Mouse (Mus musculus) ZHBTc4 (cell line): ENCODE results near the gene Slx1b.

Source experiments
- DNase-seq: peaks from one replicate; pipeline ENCODE4 v3.0.0-alpha.2; 2011; ENCODE audit warnings: low read depth, low spot score

Gene Slx1b

GRCm38 (mm10) chr7:126676631-126677220, 18.9 kb downstream of the Slx1b start:
- no peak for DNase-seq

GRCm38 (mm10) chr7:126676207-126676606, 19.4 kb downstream of the Slx1b start, which contains the start of gene Sult1a1:
TSS of gene Sult1a1 (minus strand) at chr7:126676432.
- no peak for DNase-seq

- no peak for DNase-seq
Observed at GRCm38 (mm10) chr7:126675104-126675503, 20.5 kb downstream of the Slx1b start.

- DNase-seq, result no peak
Observed at GRCm38 (mm10) chr7:126672111-126672510, 23.5 kb downstream of the Slx1b start.

- DNase-seq, result no peak
Observed at GRCm38 (mm10) chr7:126670152-126670551, 25.4 kb downstream of the Slx1b start.

- no peak for DNase-seq
Observed at GRCm38 (mm10) chr7:126668452-126668851, 27.1 kb downstream of the Slx1b start.

- peak; percentile 58 for DNase-seq
Observed at GRCm38 (mm10) chr7:126667495-126668090, 28.0 kb downstream of the Slx1b start.

GRCm38 (mm10) chr7:126665269-126665668, 30.3 kb downstream of the Slx1b start:
- DNase-seq, result no peak

GRCm38 (mm10) chr7:126663646-126664045, 31.9 kb downstream of the Slx1b start:
- no peak for DNase-seq

- no peak for DNase-seq
Observed at GRCm38 (mm10) chr7:126659771-126660170, 35.8 kb downstream of the Slx1b start.

- no peak for DNase-seq
Observed at GRCm38 (mm10) chr7:126657522-126657921, 38.1 kb downstream of the Slx1b start.

GRCm38 (mm10) chr7:126655695-126656094, 39.9 kb downstream of the Slx1b start:
- DNase-seq, result no peak

GRCm38 (mm10) chr7:126653991-126654390, 41.6 kb downstream of the Slx1b start:
- no peak for DNase-seq

GRCm38 (mm10) chr7:126650852-126651251, 44.7 kb downstream of the Slx1b start:
- no peak for DNase-seq

GRCm38 (mm10) chr7:126649231-126650051, 46.1 kb downstream of the Slx1b start, which contains the start of gene Sgf29:
TSS of gene Sgf29 (plus strand) at chr7:126649309.
- DNase-seq, result peak; percentile 96

GRCm38 (mm10) chr7:126648486-126648885, 47.1 kb downstream of the Slx1b start:
- peak; percentile 77 for DNase-seq

GRCm38 (mm10) chr7:126645708-126646107, 49.9 kb downstream of the Slx1b start:
- no peak for DNase-seq

GRCm38 (mm10) chr7:126644914-126645313, 50.7 kb downstream of the Slx1b start:
- no peak for DNase-seq

- DNase-seq, result no peak
Observed at GRCm38 (mm10) chr7:126644345-126644744, 51.2 kb downstream of the Slx1b start.

GRCm38 (mm10) chr7:126643244-126643617, 52.4 kb downstream of the Slx1b start:
- DNase-seq, result peak; percentile 72

- DNase-seq, result no peak
Observed at GRCm38 (mm10) chr7:126642545-126643243, 52.9 kb downstream of the Slx1b start.
